Mouse (Mus musculus): ENCODE measurements around the gene Cabp1.
A peak's percentile ranks its signal among the peaks of the same experiment; 100 is the strongest.

Gene Cabp1

DNA sequence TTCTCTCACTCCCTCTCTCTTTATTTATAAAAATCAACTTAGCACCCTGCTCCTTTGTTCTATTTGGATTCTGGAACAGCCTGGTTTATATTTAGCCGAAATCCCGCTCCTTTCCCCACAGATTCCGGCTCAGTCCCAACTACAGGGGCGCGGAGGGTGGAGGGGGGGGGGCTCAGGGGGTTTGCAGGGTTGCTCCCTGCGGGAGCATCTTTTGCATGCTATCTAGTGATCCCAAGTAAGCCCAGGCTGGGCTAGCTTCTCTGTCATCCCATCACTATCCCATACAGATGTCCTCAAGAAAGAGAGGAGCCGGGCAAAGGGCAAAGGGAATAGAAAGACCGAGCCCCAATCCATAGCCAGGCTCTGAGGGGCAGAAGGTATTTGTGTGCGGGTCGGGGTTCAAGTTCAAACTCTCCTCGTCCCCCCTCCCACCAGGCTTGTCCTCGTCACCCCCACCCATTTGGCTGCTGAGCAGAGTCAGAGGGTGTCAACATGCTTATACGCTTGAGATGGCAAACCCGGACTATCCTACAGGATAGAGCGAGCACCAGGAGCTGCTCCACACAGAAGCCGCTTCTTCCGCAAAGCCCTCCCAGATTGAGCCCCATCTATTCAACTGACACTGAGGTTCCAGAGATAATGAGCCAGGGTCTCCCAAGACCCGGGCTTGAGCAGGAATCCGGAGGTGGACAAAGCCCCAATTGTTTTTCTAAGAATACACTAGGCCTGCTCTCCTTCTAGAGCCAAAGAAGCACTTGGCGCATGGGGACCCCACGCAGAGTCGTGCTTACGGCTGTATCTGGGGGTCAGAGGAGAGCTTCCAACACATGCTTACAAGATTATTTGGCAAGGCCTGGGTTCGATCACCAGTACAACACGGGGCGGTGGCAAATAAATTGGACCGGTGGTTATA, 21.3 kb upstream of the Cabp1 start:
- H3K4me1 ChIP-seq (replicated peaks; ENCODE audit: low read depth, low read length), result peaks cover 40% of the 10 kb centered on the region
- H3K36me3 ChIP-seq (ENCODE audit: insufficient read depth, low read length), result no peaks in the 10 kb centered on the region
- no peak for TF ChIP-seq POU5F1 (IDR thresholded peaks at IDR 0.05; ENCODE audit: borderline replicate concordance, low read length)
- no peak for TF ChIP-seq NANOG (IDR thresholded peaks at IDR 0.05; ENCODE audit: borderline replicate concordance, low read length)
- TF ChIP-seq CTCF (conservative IDR thresholded peaks at IDR 0.05; ENCODE audit: low read length), result no peak
- H3K4me3 ChIP-seq (replicated peaks; ENCODE audit: low read length), result peak overlapping the region; percentile 71
- peaks cover 4% of the 10 kb centered on the region; the same call in 1 of the 2 replicates for H3K9me3 ChIP-seq (ENCODE audit: low read length)
- peaks cover 31% of the 10 kb centered on the region for H3K27me3 ChIP-seq (ENCODE audit: insufficient read depth, low read length)

DNA sequence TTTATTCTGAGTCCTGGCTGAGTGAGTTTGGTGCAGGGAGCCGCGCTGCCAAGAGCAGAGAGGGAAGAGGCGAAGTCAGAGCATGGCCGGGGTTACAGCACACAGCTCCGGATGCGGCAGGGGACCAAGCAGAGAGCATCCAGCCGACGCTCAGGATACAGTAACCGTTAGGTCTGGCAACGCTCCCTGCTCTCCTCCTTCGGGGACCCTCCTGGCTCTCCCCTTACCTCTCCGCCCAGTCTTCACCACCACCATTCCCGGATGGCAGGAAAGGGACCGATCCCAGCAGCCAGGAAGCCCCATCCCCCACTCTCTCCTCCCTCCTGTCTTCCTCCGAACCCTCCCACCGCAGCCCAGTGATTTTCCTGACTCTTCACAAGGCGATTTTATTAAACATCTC, 20.7 kb upstream of the Cabp1 start:
- H3K27me3 ChIP-seq (ENCODE audit: insufficient read depth, low read length), result peaks cover 31% of the 10 kb centered on the region
- H3K9me3 ChIP-seq (ENCODE audit: low read length), result peaks cover 4% of the 10 kb centered on the region; the same call in 1 of the 2 replicates
- H3K4me1 ChIP-seq (replicated peaks; ENCODE audit: low read depth, low read length), result peaks cover 40% of the 10 kb centered on the region
- peak overlapping the region; percentile 71 for H3K4me3 ChIP-seq (replicated peaks; ENCODE audit: low read length)
- TF ChIP-seq NANOG (IDR thresholded peaks at IDR 0.05; ENCODE audit: borderline replicate concordance, low read length) (no peak), POU5F1 (IDR thresholded peaks at IDR 0.05; ENCODE audit: borderline replicate concordance, low read length) (no peak), CTCF (conservative IDR thresholded peaks at IDR 0.05; ENCODE audit: low read length) (no peak)
- H3K36me3 ChIP-seq (ENCODE audit: insufficient read depth, low read length), result no peaks in the 10 kb centered on the region

- H3K4me1 ChIP-seq (replicated peaks; ENCODE audit: low read depth, low read length), result peaks cover 52% of the 10 kb centered on the region
- no peaks in the 10 kb centered on the region for H3K36me3 ChIP-seq (ENCODE audit: insufficient read depth, low read length)
- H3K4me3 ChIP-seq (replicated peaks; ENCODE audit: low read length), result no peak overlapping the region
- TF ChIP-seq NANOG (IDR thresholded peaks at IDR 0.05; ENCODE audit: borderline replicate concordance, low read length), result no peak
- TF ChIP-seq POU5F1 (IDR thresholded peaks at IDR 0.05; ENCODE audit: borderline replicate concordance, low read length), result no peak
- no peak for TF ChIP-seq CTCF (conservative IDR thresholded peaks at IDR 0.05; ENCODE audit: low read length)
- H3K27me3 ChIP-seq (ENCODE audit: insufficient read depth, low read length), result peaks cover 25% of the 10 kb centered on the region
- no peaks in the 10 kb centered on the region for H3K9me3 ChIP-seq (ENCODE audit: low read length)
Observed at GRCm38 (mm10) chr5:115212861-115213260, 18.7 kb upstream of the Cabp1 start.

GRCm38 (mm10) chr5:115212451-115212850, 18.3 kb upstream of the Cabp1 start:
- no peaks in the 10 kb centered on the region for H3K36me3 ChIP-seq (ENCODE audit: insufficient read depth, low read length)
- TF ChIP-seq NANOG (IDR thresholded peaks at IDR 0.05; ENCODE audit: borderline replicate concordance, low read length), result no peak
- TF ChIP-seq POU5F1 (IDR thresholded peaks at IDR 0.05; ENCODE audit: borderline replicate concordance, low read length), result no peak
- no peak for TF ChIP-seq CTCF (conservative IDR thresholded peaks at IDR 0.05; ENCODE audit: low read length)

DNA sequence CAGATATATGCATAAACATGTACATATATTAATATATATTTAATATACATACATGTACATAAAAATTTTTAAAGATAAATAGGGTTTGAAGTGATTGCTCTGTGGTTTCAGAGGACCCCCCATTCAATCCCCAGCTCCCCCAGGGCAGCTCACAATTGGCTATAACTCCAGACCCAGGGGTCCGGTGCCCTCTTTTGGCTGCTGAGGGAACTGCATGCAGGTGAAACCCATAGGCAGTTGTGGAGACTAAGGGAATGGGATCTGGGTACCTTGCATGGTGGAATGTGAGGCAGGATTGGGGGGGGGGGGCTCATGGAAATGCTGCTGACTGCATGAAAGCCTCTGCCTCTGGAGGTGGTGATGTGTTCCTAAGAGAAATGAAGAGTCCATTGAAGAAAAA, 16.2 kb upstream of the Cabp1 start:
- peaks cover 21% of the 10 kb centered on the region for H3K27me3 ChIP-seq (ENCODE audit: insufficient read depth, low read length)
- peak; percentile 98 for TF ChIP-seq CTCF (conservative IDR thresholded peaks at IDR 0.05; ENCODE audit: low read length)
- TF ChIP-seq POU5F1 (IDR thresholded peaks at IDR 0.05; ENCODE audit: borderline replicate concordance, low read length), result no peak
- no peak for TF ChIP-seq NANOG (IDR thresholded peaks at IDR 0.05; ENCODE audit: borderline replicate concordance, low read length)
- H3K4me3 ChIP-seq (replicated peaks; ENCODE audit: low read length), result no peak overlapping the region

More at GRCm38 (mm10) chr5:115212451-115212850, 18.3 kb upstream of the Cabp1 start:
- H3K4me3 ChIP-seq (replicated peaks; ENCODE audit: low read length), result no peak overlapping the region
- peaks cover 55% of the 10 kb centered on the region for H3K4me1 ChIP-seq (replicated peaks; ENCODE audit: low read depth, low read length)
- peaks cover 25% of the 10 kb centered on the region for H3K27me3 ChIP-seq (ENCODE audit: insufficient read depth, low read length)
- no peaks in the 10 kb centered on the region for H3K9me3 ChIP-seq (ENCODE audit: low read length)

DNA sequence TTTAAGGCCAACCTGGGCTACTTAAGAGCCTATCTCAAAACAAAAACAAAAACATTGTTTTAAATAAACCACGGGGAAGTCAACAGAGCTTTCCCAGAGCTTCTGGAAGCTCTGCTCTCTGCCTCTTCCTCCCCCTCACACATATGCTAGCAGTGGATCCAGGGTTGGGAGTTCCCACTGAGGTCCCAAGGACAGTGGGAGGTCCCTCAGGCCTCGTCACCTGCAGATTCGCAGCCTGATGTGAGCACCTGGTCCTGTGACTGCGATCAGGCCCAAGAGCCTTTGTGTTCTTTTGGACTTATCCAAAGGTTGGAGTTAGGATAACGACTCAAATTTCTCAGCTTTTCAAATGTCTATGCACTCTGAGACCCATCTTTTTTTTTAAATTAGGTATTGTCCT, 14.4 kb upstream of the Cabp1 start:
- Histone ChIP-seq H3K36me3 (ENCODE audit: insufficient read depth, low read length) (no peaks in the 10 kb centered on the region), H3K9me3 (ENCODE audit: low read length) (no peaks in the 10 kb centered on the region), H3K4me3 (replicated peaks; ENCODE audit: low read length) (no peak overlapping the region), H3K4me1 (replicated peaks; ENCODE audit: low read depth, low read length) (peaks cover 59% of the 10 kb centered on the region), H3K27me3 (ENCODE audit: insufficient read depth, low read length) (peaks cover 24% of the 10 kb centered on the region)
- TF ChIP-seq POU5F1 (IDR thresholded peaks at IDR 0.05; ENCODE audit: borderline replicate concordance, low read length) (no peak), NANOG (IDR thresholded peaks at IDR 0.05; ENCODE audit: borderline replicate concordance, low read length) (no peak), CTCF (conservative IDR thresholded peaks at IDR 0.05; ENCODE audit: low read length) (no peak)

More for the DNA sequence above, 16.2 kb upstream of the Cabp1 start:
- H3K9me3 ChIP-seq (ENCODE audit: low read length), result no peaks in the 10 kb centered on the region
- no peaks in the 10 kb centered on the region for H3K36me3 ChIP-seq (ENCODE audit: insufficient read depth, low read length)
- peaks cover 56% of the 10 kb centered on the region for H3K4me1 ChIP-seq (replicated peaks; ENCODE audit: low read depth, low read length)

DNA sequence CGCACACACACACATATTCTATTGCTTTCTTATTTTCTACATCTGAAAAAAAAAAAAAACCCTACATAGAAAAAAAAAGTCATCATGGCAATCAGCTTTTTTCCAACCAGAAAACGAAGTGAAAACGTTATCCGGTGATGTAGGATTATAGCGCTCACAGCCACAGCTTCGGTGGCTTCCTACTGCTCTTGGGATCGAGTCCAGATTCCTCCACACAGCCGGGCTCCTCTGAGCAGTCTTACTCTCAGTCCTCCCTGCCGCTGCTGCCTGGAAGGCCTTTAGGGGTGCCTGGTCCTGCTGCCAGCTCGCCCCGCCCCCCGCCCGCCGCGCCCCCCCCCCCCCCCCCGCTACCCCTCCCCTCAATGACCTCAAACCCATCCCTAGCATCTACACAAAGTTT, 13.7 kb upstream of the Cabp1 start:
- TF ChIP-seq NANOG (IDR thresholded peaks at IDR 0.05; ENCODE audit: borderline replicate concordance, low read length), result no peak
- TF ChIP-seq POU5F1 (IDR thresholded peaks at IDR 0.05; ENCODE audit: borderline replicate concordance, low read length), result no peak
- TF ChIP-seq CTCF (conservative IDR thresholded peaks at IDR 0.05; ENCODE audit: low read length), result no peak

GRCm38 (mm10) chr5:115207244-115207643, 13.1 kb upstream of the Cabp1 start:
- TF ChIP-seq NANOG (IDR thresholded peaks at IDR 0.05; ENCODE audit: borderline replicate concordance, low read length) (no peak), POU5F1 (IDR thresholded peaks at IDR 0.05; ENCODE audit: borderline replicate concordance, low read length) (no peak), CTCF (conservative IDR thresholded peaks at IDR 0.05; ENCODE audit: low read length) (peak; percentile 56)
- Histone ChIP-seq H3K9me3 (ENCODE audit: low read length) (no peaks in the 10 kb centered on the region), H3K27me3 (ENCODE audit: insufficient read depth, low read length) (peaks cover 22% of the 10 kb centered on the region), H3K36me3 (ENCODE audit: insufficient read depth, low read length) (no peaks in the 10 kb centered on the region), H3K4me1 (replicated peaks; ENCODE audit: low read depth, low read length) (peaks cover 59% of the 10 kb centered on the region), H3K4me3 (replicated peaks; ENCODE audit: low read length) (no peak overlapping the region)

More for the DNA sequence above, 13.7 kb upstream of the Cabp1 start:
- Histone ChIP-seq H3K36me3 (ENCODE audit: insufficient read depth, low read length) (no peaks in the 10 kb centered on the region), H3K27me3 (ENCODE audit: insufficient read depth, low read length) (peaks cover 22% of the 10 kb centered on the region), H3K4me1 (replicated peaks; ENCODE audit: low read depth, low read length) (peaks cover 61% of the 10 kb centered on the region), H3K9me3 (ENCODE audit: low read length) (no peaks in the 10 kb centered on the region), H3K4me3 (replicated peaks; ENCODE audit: low read length) (no peak overlapping the region)

All from E14TG2a.4 (cell line).